9 mouse cellular contexts compared by ENCODE assay signal in genomic region chr17:75088727-75089126, GRCm38 (mm10).
DNase-seq lines count a peak whose midpoint lies in the region; ATAC-seq and TF ChIP-seq lines count a peak whose summit lies in the region.
"Had no signal": no experiment of that assay in that cellular context is flagged by ENCODE, and none has a peak within 500 bp of the region (broad histone marks: within the 10 kb centered on the region; RNA-seq: fewer than 3 reads in every experiment).

No protein-coding gene starts in this region.

- intact Hi-C loops in gastrocnemius, adult 2 months (cut with DNase I), result loop anchor here (5.0 kb wide), 1 partner anchor 81 kb away; the partner anchor contains the start of gene Ltbp1
- intact Hi-C loops in left cerebral cortex, postnatal 14 days (cut with DNase I), result loop anchor here (5.0 to 10.0 kb wide), 4 partner anchors 81 to 411 kb away; partner anchors contain the start of gene Ltbp1

- no peaks in the 10 kb centered on the region for H3K27me3 ChIP-seq in C2C12 (ENCODE audit: control insufficient read depth, insufficient read depth, insufficient read length)
- H3K27me3 ChIP-seq in liver, embryonic 12.5 days (replicated peaks), result no peaks in the 10 kb centered on the region

- H3ac ChIP-seq in C2C12 (ENCODE audit: control insufficient read depth, insufficient read length, low read depth), result no peak overlapping the region

- no peaks in the 10 kb centered on the region for H3K9me3 ChIP-seq in liver, embryonic 12.5 days (replicated peaks)

- no peaks in the 10 kb centered on the region for H3K4me1 ChIP-seq in liver, embryonic 12.5 days

- WGBS in liver, embryonic 12.5 days (ENCODE audit: insufficient replicate concordance), result 74% methylated on average over 11 of the region's 11 CpGs

- no peak overlapping the region for H3K4me3 ChIP-seq in gastrocnemius, adult 2 months
- no peak overlapping the region for H3K4me3 ChIP-seq in C2C12 (ENCODE audit: insufficient read depth, poor library complexity, severe bottlenecking)
- H3K4me3 ChIP-seq in liver, embryonic 12.5 days, result no peak overlapping the region
- H3K4me3 ChIP-seq: erythroblast, embryonic 14.5 days had no signal

- no peaks in the 10 kb centered on the region for H3K36me3 ChIP-seq in C2C12 (ENCODE audit: control insufficient read depth, insufficient read depth)
- H3K36me3 ChIP-seq in liver, embryonic 12.5 days, result no peaks in the 10 kb centered on the region

- peak; percentile 88 for ATAC-seq in frontal cortex, adult (ENCODE audit: low TSS enrichment)
- ATAC-seq in liver, embryonic 12.5 days, result no peak

- H3K79me2 ChIP-seq in C2C12 (ENCODE audit: control insufficient read depth, insufficient read depth), result no peaks in the 10 kb centered on the region

- no peaks in the 10 kb centered on the region for H3K79me3 ChIP-seq in C2C12 (ENCODE audit: low read depth)

- no peak overlapping the region for H3K9ac ChIP-seq in liver, embryonic 12.5 days

- TF ChIP-seq CTCF in gastrocnemius, adult 2 months (IDR thresholded peaks at IDR 0.05), result peak; percentile 42
- TF ChIP-seq CTCF in C2C12 (IDR thresholded peaks at IDR 0.05; ENCODE audit: control insufficient read depth, insufficient read depth, insufficient read length), result peak; percentile 5

- H3K27ac ChIP-seq in gastrocnemius, adult 2 months, result no peak overlapping the region
- no peak overlapping the region for H3K27ac ChIP-seq in liver, embryonic 12.5 days

- DNase-seq in gastrocnemius, adult 2 months, result peak; percentile 28
- DNase-seq in gastrocnemius, postnatal 25 days, result no peak
- peak; percentile 69 to 78 for DNase-seq in left cerebral cortex, postnatal 14 days (ENCODE audit: low spot score in 2 of 2)
- no peak for DNase-seq in urinary bladder, adult 18-20 months (ENCODE audit: low spot score in 2 of 2)
- no peak for DNase-seq in thymus, postnatal 4 days

- H3K4me2 ChIP-seq in liver, embryonic 12.5 days, result no peak overlapping the region

TF ChIP-seq in C2C12, 6 proteins besides CTCF, POLR2A, EP300 and RAD21:
- no peak for TF ChIP-seq MYOD1 (IDR thresholded peaks at IDR 0.05; ENCODE audit: control insufficient read depth, insufficient read length, low read depth)
- no peak for TF ChIP-seq MYOG (IDR thresholded peaks at IDR 0.05; ENCODE audit: control insufficient read depth, extremely low read depth, insufficient read length)
- TF ChIP-seq MAX (IDR thresholded peaks at IDR 0.05), result no peak
- no peak for TF ChIP-seq CEBPB (IDR thresholded peaks at IDR 0.05; ENCODE audit: low read depth)
- TF ChIP-seq FOSL1 (IDR thresholded peaks at IDR 0.05; ENCODE audit: insufficient read depth, low read length, poor library complexity, severe bottlenecking), result no peak
- TF ChIP-seq USF1 (IDR thresholded peaks at IDR 0.05; ENCODE audit: low read depth), result no peak

Comparison
In these comparisons a context has a peak if more than half of its experiments do, and no peak if none do; other contexts are left out.
1. DNase-seq: peak in gastrocnemius, adult 2 months (single experiment) and left cerebral cortex, postnatal 14 days (2 of 2); none in gastrocnemius, postnatal 25 days (single experiment), urinary bladder, adult 18-20 months (0 of 2) and thymus, postnatal 4 days (single experiment).